Mouse (Mus musculus): ENCODE results near the gene Pcna. TPM values are rescaled to one million over a fixed set of nuclear protein-coding genes. Genes with fewer than 3 reads are reported as not detected.

Pcna gene
- polyA plus RNA-seq, 1 experiment from 2014 or later, result 259 TPM

DNA sequence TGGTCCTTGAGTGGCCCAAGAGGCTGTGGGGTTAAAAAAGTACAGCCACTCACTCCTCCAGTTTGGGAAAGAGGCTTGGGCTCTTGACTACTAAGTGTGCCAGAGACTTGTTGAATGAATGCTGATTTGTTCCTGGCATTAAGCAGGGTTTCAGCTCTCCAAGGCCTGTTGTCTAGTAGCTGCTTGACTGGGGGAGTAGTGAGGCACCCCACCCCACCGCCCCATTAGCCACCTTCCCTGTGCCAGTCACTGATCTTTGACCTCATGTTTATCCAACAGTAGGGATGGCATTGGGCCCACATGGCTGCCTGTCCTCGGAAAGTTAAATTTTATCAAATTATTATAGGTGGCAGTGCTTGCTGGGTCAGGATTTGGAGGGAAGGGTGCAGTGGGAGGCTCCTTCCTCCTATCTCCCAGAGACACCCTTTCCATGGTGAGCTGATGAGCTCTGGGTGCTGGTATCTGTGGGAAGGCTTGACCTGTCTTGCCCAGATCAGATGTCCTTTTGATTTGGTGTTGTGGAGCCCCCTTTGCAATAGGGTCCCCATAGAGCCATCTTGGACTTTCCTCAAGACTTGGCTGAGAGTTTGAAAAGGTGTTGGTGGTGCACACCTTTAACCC lies 17.3 kb upstream of the Pcna start:
- WGBS, result 67% methylated on average over 2 of the region's 2 CpGs
- Histone ChIP-seq H3K27ac (no peak overlapping the region), H3K4me3 (replicated peaks) (no peak overlapping the region), H3K9me3 (no peaks in the 10 kb centered on the region), H3K36me3 (no peaks in the 10 kb centered on the region), H3K4me1 (replicated peaks) (0 out of 2 replicates have a peak, but pooled peaks cover 2% of the 10 kb centered on the region), H3K27me3 (replicated peaks) (no peaks in the 10 kb centered on the region), H3K4me2 (replicated peaks) (no peak overlapping the region), H3K9ac (no peak overlapping the region)
- no peak for ATAC-seq

DNA sequence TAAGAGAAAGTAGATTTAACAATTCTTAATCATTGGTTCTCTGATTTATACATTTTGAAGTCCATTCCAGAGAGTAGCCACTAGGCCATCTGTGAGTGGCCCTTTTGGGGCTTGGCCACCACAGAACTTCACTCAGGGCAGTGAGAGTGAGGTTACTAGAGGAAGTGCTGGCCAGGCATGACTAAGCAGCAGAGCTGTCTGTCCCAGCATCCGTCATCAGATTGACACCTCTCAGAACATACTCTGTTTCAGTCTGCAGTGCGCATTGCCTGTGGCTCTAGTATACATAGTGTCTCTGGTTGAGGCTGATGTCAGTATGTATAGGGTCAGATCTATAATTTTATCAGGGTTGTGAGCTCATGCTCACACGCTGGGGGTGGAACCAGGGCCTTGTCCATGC lies 16.1 kb upstream of the Pcna start:
- WGBS, result 86% methylated on average over 3 of the region's 3 CpGs
- Histone ChIP-seq H3K27me3 (replicated peaks) (no peaks in the 10 kb centered on the region), H3K9me3 (no peaks in the 10 kb centered on the region), H3K4me3 (replicated peaks) (no peak overlapping the region), H3K9ac (no peak overlapping the region), H3K36me3 (no peaks in the 10 kb centered on the region), H3K4me2 (replicated peaks) (no peak overlapping the region), H3K4me1 (replicated peaks) (peaks cover 12% of the 10 kb centered on the region; the same call in 1 of the 2 replicates), H3K27ac (no peak overlapping the region)
- 0 out of 2 replicates have a peak, but pooled peaks have one; percentile 48 for ATAC-seq

- Histone ChIP-seq H3K36me3 (no peaks in the 10 kb centered on the region), H3K27ac (no peak overlapping the region), H3K4me3 (replicated peaks) (no peak overlapping the region), H3K27me3 (replicated peaks) (no peaks in the 10 kb centered on the region), H3K4me1 (replicated peaks) (peaks cover 16% of the 10 kb centered on the region), H3K9ac (no peak overlapping the region), H3K4me2 (replicated peaks) (no peak overlapping the region), H3K9me3 (no peaks in the 10 kb centered on the region)
- WGBS, result 91% methylated on average over 3 of the region's 3 CpGs
- no peak for ATAC-seq
These were observed 13.0 kb upstream of the Pcna start for GRCm38 (mm10) chr2:132266086-132266485.

- H3K4me2 ChIP-seq (replicated peaks), result 0 out of 2 replicates have a peak overlapping the region, but pooled peaks have one; percentile 77
- H3K27me3 ChIP-seq (replicated peaks), result no peaks in the 10 kb centered on the region
- H3K36me3 ChIP-seq, result no peaks in the 10 kb centered on the region
- no peaks in the 10 kb centered on the region for H3K9me3 ChIP-seq
- no peak for ATAC-seq
- H3K4me1 ChIP-seq (replicated peaks), result peaks cover 16% of the 10 kb centered on the region
- WGBS, result 80% methylated on average over 9 of the region's 9 CpGs
- H3K4me3 ChIP-seq (replicated peaks), result no peak overlapping the region
- no peak overlapping the region for H3K27ac ChIP-seq
- H3K9ac ChIP-seq, result no peak overlapping the region
These were observed 12.1 kb upstream of the Pcna start for GRCm38 (mm10) chr2:132265196-132265595.

GRCm38 (mm10) chr2:132264266-132264710 lies 11.2 kb upstream of the Pcna start:
- H3K4me1 ChIP-seq (replicated peaks), result peaks cover 14% of the 10 kb centered on the region
- no peaks in the 10 kb centered on the region for H3K36me3 ChIP-seq
- no peak overlapping the region for H3K27ac ChIP-seq
- H3K9ac ChIP-seq, result peak overlapping the region; percentile 85
- no peaks in the 10 kb centered on the region for H3K27me3 ChIP-seq (replicated peaks)
- ATAC-seq, result no peak
- H3K9me3 ChIP-seq, result no peaks in the 10 kb centered on the region
- peak overlapping the region; percentile 77 for H3K4me2 ChIP-seq (replicated peaks)
- peak overlapping the region; percentile 80 for H3K4me3 ChIP-seq (replicated peaks)
- 18% methylated on average over 6 of the region's 6 CpGs for WGBS

DNA sequence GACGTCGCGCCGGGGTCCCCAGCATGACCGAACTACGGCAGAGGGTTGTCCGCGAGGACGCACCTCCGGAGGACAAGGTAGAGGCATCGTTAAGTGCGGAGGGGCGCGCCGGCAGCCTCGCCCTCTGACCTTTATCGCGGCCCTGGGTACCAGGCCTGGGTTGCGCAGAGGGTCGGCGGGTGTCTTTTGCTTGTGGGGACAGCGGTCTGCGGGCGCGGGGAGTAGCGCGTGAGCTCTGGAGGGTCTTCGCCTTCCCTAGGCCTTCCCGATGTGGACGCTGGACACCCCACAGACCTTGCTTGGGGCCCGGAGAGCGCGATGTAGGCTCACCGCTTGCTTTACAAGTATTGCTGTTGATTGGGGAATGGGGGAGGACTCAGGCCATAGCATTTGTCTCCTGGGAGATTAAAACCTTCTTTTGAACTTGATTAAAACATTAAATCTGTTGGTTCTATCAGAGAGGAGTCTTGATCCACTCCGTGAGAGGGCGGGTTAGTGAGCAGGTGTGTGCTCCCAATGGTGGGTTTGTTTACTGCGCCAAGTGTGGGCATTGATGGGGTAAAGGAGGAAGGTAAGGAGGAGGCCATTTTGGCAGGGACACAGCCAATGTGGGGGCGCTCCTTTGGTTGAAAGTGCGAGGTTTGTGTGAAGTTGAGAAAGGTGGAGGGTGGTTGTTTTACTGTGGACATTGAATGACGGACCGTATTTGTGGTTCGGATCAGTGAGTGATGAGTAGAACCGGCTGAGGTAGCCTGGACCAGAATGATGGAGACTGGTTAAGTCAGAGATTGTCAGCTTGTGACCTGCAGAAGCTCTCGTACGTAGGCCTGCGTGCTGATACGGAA lies 10.5 kb upstream of the Pcna start:
- ATAC-seq, result peak; percentile 75
- Histone ChIP-seq H3K9ac (peak overlapping the region; percentile 85), H3K4me3 (replicated peaks) (peak overlapping the region; percentile 80), H3K4me2 (replicated peaks) (peak overlapping the region; percentile 77), H3K36me3 (no peaks in the 10 kb centered on the region), H3K9me3 (no peaks in the 10 kb centered on the region), H3K27ac (peak overlapping the region; percentile 81), H3K27me3 (replicated peaks) (no peaks in the 10 kb centered on the region), H3K4me1 (replicated peaks) (peaks cover 14% of the 10 kb centered on the region)
- WGBS, result 1% methylated on average over 47 of the region's 47 CpGs

- peak within 1 kb of the TSS; percentile 81 for H3K27ac ChIP-seq
- H3K9me3 ChIP-seq, result no peaks in the 10 kb centered on the region
- peak within 1 kb of the TSS; percentile 80 for H3K4me3 ChIP-seq (replicated peaks)
- H3K27me3 ChIP-seq (replicated peaks), result no peaks in the 10 kb centered on the region
- H3K4me2 ChIP-seq (replicated peaks), result peak within 1 kb of the TSS; percentile 77
- no peaks in the 10 kb centered on the region for H3K36me3 ChIP-seq
- peak; percentile 99 for ATAC-seq
- H3K4me1 ChIP-seq (replicated peaks), result peaks cover 14% of the 10 kb centered on the region
- H3K9ac ChIP-seq, result peak within 1 kb of the TSS; percentile 85
- 0% methylated on average over 44 of the region's 49 CpGs for WGBS
These were observed 9.8 kb upstream of the Pcna start, which contains the start of gene Cds2 for GRCm38 (mm10) chr2:132262879-132263398. TSS of gene Cds2 (plus strand) at chr2:132263148.

- Histone ChIP-seq H3K4me3 (replicated peaks) (no peak overlapping the region), H3K9me3 (no peaks in the 10 kb centered on the region), H3K36me3 (no peaks in the 10 kb centered on the region), H3K4me2 (replicated peaks) (no peak overlapping the region), H3K27ac (no peak overlapping the region), H3K4me1 (replicated peaks) (peaks cover 14% of the 10 kb centered on the region), H3K27me3 (replicated peaks) (no peaks in the 10 kb centered on the region), H3K9ac (no peak overlapping the region)
- no peak for ATAC-seq
- 72% methylated on average over 6 of the region's 6 CpGs for WGBS
These were observed 9.1 kb upstream of the Pcna start for GRCm38 (mm10) chr2:132262175-132262574.

DNA sequence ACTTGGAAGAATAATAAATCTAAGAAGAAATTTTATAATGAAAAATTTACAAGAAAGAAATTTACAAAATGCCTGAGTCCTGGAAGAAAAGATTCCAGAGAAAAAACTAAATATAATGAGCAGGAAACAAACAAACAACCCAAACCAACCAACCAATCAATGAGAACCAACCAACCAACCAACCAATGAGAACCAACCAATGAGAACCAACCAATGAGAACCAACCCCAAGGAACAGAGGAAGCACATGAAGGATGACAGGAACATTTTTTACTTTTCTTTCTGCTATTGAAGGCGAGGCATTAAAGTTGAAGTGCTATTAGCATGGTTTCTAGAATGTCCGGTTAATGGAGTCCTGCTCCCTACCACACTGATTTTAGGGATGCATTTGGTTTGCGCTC lies 7.5 kb upstream of the Pcna start:
- ATAC-seq, result no peak
- Histone ChIP-seq H3K36me3 (no peaks in the 10 kb centered on the region), H3K4me3 (replicated peaks) (no peak overlapping the region), H3K27ac (no peak overlapping the region), H3K27me3 (replicated peaks) (no peaks in the 10 kb centered on the region), H3K9me3 (no peaks in the 10 kb centered on the region), H3K4me2 (replicated peaks) (no peak overlapping the region), H3K4me1 (replicated peaks) (peaks cover 14% of the 10 kb centered on the region), H3K9ac (no peak overlapping the region)
- WGBS, result 94% methylated on average over 3 of the region's 3 CpGs

- Histone ChIP-seq H3K4me3 (replicated peaks) (no peak overlapping the region), H3K27ac (no peak overlapping the region), H3K36me3 (no peaks in the 10 kb centered on the region), H3K4me1 (replicated peaks) (no peaks in the 10 kb centered on the region), H3K9ac (no peak overlapping the region), H3K9me3 (no peaks in the 10 kb centered on the region), H3K4me2 (replicated peaks) (no peak overlapping the region), H3K27me3 (replicated peaks) (no peaks in the 10 kb centered on the region)
- WGBS, result 87% methylated on average over 6 of the region's 6 CpGs
- no peak for ATAC-seq
These were observed 4.4 kb upstream of the Pcna start for GRCm38 (mm10) chr2:132257350-132258068.

GRCm38 (mm10) chr2:132253603-132254002 lies 489 bp upstream of the Pcna start:
- H3K4me3 ChIP-seq (replicated peaks), result peak overlapping the region; percentile 62
- no peak for ATAC-seq
- H3K4me1 ChIP-seq (replicated peaks), result peaks cover 9% of the 10 kb centered on the region
- peak overlapping the region; percentile 68 for H3K4me2 ChIP-seq (replicated peaks)
- no peaks in the 10 kb centered on the region for H3K9me3 ChIP-seq
- H3K36me3 ChIP-seq, result 0 out of 2 replicates have a peak, but pooled peaks cover 3% of the 10 kb centered on the region
- peak overlapping the region; percentile 47; the same call in 1 of the 2 replicates for H3K9ac ChIP-seq
- WGBS, result 1% methylated on average over 7 of the region's 7 CpGs
- peak overlapping the region; percentile 79; the same call in 1 of the 2 replicates for H3K27ac ChIP-seq
- no peaks in the 10 kb centered on the region for H3K27me3 ChIP-seq (replicated peaks)

DNA sequence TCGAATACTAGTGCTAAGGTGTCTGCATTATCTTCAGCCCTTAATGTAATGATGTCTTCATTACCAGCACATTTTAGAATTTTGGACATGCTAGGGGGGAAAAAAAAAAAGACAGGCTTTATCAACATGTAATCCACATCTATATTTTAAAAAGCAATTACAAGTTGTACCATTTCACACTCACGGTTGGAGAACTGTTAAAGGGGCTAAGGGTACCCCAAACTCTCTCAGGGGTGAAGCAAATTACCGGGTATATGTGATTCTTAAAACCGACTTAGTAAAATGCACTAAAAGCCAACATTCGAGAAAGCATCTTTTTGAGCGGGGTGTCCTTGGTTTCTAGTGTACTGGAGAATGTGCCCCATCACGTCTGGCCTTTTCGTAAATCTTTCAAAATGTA lies 1.2 kb downstream of the Pcna start:
- H3K9me3 ChIP-seq, result no peaks in the 10 kb centered on the region
- peak overlapping the region; percentile 57 for H3K9ac ChIP-seq
- no peaks in the 10 kb centered on the region for H3K27me3 ChIP-seq (replicated peaks)
- peaks cover 9% of the 10 kb centered on the region for H3K4me1 ChIP-seq (replicated peaks)
- WGBS, result 7% methylated on average over 8 of the region's 8 CpGs
- no peak for ATAC-seq
- peak overlapping the region; percentile 68 for H3K4me2 ChIP-seq (replicated peaks)
- H3K36me3 ChIP-seq, result 0 out of 2 replicates have a peak, but pooled peaks cover 3% of the 10 kb centered on the region
- H3K4me3 ChIP-seq (replicated peaks), result peak overlapping the region; percentile 62
- no peak overlapping the region for H3K27ac ChIP-seq
